Mouse (Mus musculus) forebrain, embryonic 16.5 days (tissue): ENCODE results near the gene Cdk20. TPM values are rescaled to one million over a fixed set of nuclear protein-coding genes. Genes with fewer than 3 reads are reported as not detected.
"Not testable (repeated sequence)": the region's sequence is repeated elsewhere in the genome, so short reads cannot be mapped to it uniquely, and the experiment has no call there.

Experiments
- ATAC-seq: fragments of 200-750 bp; cut with Nextera tagmentation; 2 replicates; pipeline ENCODE4 v1.8.0; 2017; ENCODE audit warnings: mild to moderate bottlenecking, moderate library complexity
- H3K27ac ChIP-seq: fragments of 300-500 bp; sonication (generic); 2 replicates; pipeline ENCODE4 v1.5.1; 2014; ENCODE audit warnings: low read length, control low read depth
- H3K27me3 ChIP-seq: fragments of 300-500 bp; sonication (generic); replicated peaks from 2 replicates; pipeline ENCODE4 v1.6.1; 2014; ENCODE audit warnings: low read length; ENCODE audit not compliant: control insufficient read depth, insufficient read depth
- H3K36me3 ChIP-seq: fragments of 300-500 bp; sonication (generic); 2 replicates; pipeline ENCODE4 v1.6.1; 2014; ENCODE audit not compliant: control insufficient read depth, insufficient read depth
- H3K4me1 ChIP-seq: fragments of 300-500 bp; sonication (generic); replicated peaks from 2 replicates; pipeline ENCODE4 v1.6.1; 2014; ENCODE audit warnings: low read length; ENCODE audit not compliant: control insufficient read depth, insufficient read depth
- H3K4me2 ChIP-seq: fragments of 300-500 bp; sonication (generic); 2 replicates; pipeline ENCODE4 v1.6.1; 2014; ENCODE audit warnings: mild to moderate bottlenecking, low read length, control low read depth
- H3K4me3 ChIP-seq: fragments of 300-500 bp; sonication (generic); replicated peaks from 2 replicates; pipeline ENCODE4 v1.5.1; 2014; ENCODE audit warnings: mild to moderate bottlenecking, low read length, control low read depth
- H3K9ac ChIP-seq: fragments of 300-500 bp; sonication (generic); replicated peaks from 2 replicates; pipeline ENCODE4 v1.6.1; 2014; ENCODE audit warnings: low read depth, low read length, control low read depth
- H3K9me3 ChIP-seq: fragments of 300-500 bp; sonication (generic); 2 replicates; pipeline ENCODE4 v1.6.1; 2016; ENCODE audit warnings: low read length; ENCODE audit not compliant: control insufficient read depth
- WGBS: fragments of 180-500 bp; shearing (Covaris S2); extraction: QIAGEN DNeasy Blood & Tissue Kit; methylation state at CpG from one replicate; pipeline ENCODE4 v1.1.7; 2014; 5-methylcytosine and 5-hydroxymethylcytosine counted together
- polyA plus RNA-seq: library from polyadenylated mRNA; unstranded; fragments of >200 nt; fragmentation: Nextera tagmentation; extraction: Ambion mirVana; gene quantifications from 2 replicates; pipeline ENCODE4 v1.2.1, GENCODE M21; 2015

Gene Cdk20
- polyA plus RNA-seq, 1 experiment from 2014 or later: 33.1 TPM

DNA sequence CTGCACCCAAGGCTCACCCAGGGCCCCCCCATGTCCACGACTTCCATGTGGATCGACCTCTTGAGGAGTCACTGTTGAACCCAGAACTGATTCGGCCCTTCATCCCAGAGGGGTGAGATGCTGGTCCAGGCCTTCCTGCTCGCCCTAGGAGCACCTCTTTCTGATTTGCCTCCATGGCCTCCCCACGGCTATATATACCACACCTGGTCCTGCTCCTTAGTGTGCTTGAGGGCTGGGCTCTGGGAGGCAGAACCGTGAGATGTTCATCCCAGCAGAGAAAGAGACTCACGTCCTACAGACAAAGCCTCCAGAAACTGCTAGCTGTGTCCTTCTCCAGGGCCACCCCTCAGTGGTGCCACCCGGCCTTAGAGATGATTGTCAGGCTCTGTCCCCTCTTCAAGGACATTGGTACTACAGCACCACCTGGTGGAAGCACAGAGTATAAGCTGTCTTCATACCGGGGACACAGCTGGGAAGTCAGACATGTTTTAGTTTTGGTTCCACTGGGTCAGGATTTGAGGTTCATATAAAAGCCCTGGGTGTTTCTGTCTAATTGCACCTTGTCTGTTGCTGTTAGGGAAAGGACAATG, 6.8 kb downstream of the Cdk20 start:
- Histone ChIP-seq H3K27me3 (no peaks in the 10 kb centered on the region), H3K36me3 (no peaks in the 10 kb centered on the region), H3K4me3 (no peak overlapping the region), H3K9me3 (no peaks in the 10 kb centered on the region), H3K27ac (no peak overlapping the region), H3K4me2 (no peak overlapping the region), H3K9ac (no peak overlapping the region), H3K4me1 (no peaks in the 10 kb centered on the region)
- ATAC-seq: peak; percentile 45
- 53% methylated on average over 9 of the region's 9 CpGs for WGBS

DNA sequence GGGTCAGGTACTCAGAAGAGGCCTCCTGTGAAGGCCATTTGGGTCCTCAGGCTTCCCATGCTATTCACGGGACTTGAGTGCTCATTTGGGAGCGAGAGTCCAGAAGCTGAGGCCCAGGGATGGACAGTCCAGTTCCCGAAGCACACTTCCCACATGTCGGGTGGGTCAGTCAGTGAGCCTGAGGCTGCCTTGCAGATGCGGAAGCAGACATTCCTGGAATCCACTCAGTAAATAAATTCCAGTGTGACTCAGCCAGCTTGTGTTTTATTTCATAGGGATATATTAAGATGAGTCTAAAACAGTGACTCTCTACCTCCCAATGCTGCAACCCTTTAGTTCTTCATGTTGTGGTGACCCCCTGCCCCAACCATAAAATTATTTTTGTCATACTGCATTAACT, 7.4 kb downstream of the Cdk20 start:
- Histone ChIP-seq H3K4me2 (no peak overlapping the region), H3K4me3 (no peak overlapping the region), H3K27ac (no peak overlapping the region), H3K27me3 (no peaks in the 10 kb centered on the region), H3K36me3 (no peaks in the 10 kb centered on the region), H3K4me1 (no peaks in the 10 kb centered on the region), H3K9ac (no peak overlapping the region), H3K9me3 (no peaks in the 10 kb centered on the region)
- 89% methylated on average over 5 of the region's 5 CpGs for WGBS
- ATAC-seq: no peak

DNA sequence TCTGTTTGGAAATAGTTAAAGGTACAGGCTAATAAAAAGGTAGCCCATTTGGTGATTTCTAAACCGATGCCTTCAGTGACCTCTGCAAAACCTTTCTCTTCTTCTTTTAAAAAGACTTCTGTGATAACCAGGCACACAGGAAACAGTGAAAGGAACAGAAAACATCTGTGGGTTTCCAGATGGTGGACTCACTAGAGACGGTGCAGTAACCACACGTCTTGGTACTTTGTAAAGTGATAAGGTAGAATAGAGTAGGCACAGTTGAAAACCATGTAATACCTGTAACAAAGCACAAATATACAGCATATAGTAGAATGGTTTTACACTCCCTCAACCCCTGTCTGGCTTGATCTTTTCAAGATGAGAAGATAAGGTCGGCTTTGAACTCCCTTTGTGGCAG, 8.5 kb downstream of the Cdk20 start:
- no peaks in the 10 kb centered on the region for H3K4me1 ChIP-seq
- no peaks in the 10 kb centered on the region for H3K27me3 ChIP-seq
- H3K4me2 ChIP-seq: no peak overlapping the region
- 90% methylated on average over 4 of the region's 4 CpGs for WGBS
- no peak overlapping the region for H3K9ac ChIP-seq
- H3K4me3 ChIP-seq: no peak overlapping the region
- no peak for ATAC-seq
- H3K27ac ChIP-seq: no peak overlapping the region
- no peaks in the 10 kb centered on the region for H3K36me3 ChIP-seq
- H3K9me3 ChIP-seq: no peaks in the 10 kb centered on the region

GRCm38 (mm10) chr13:64443263-64443894, 11.3 kb downstream of the Cdk20 start:
- 56% methylated on average over 4 of the region's 4 CpGs for WGBS

DNA sequence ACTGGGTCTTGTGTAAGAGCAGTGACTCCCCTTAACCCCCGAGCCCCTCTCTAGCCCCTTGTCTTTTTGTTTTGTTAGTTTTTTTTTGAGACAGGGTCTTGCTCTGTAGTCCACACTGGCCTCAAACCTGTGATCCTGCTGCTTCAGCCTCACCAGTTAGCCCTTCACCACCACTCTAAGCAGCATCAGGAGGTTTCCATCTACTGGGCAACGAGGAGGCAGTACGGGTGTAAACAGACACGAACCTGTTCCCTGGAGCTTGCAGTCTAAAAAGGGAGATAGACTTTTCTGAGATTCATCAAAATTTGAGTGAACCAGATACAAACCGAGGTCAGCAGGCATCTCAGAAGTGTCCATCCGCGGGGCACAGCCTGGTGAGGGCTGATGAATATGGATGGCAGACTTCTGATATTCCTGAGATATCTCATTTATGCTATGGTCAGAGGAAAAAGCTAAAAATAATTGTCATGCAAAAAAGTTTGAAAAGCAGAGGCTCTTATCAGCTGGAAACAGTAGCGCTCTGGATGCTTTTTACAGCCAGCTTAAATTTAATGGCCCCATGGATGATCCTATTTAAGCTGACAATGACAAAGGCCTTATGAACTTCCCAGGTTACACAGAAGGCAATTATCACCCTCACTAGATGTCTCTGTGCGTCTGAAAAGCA, 13.3 kb downstream of the Cdk20 start:
- Histone ChIP-seq H3K27ac (no peak overlapping the region), H3K4me1 (no peaks in the 10 kb centered on the region), H3K9ac (no peak overlapping the region), H3K4me3 (no peak overlapping the region), H3K9me3 (no peaks in the 10 kb centered on the region), H3K36me3 (no peaks in the 10 kb centered on the region), H3K27me3 (no peaks in the 10 kb centered on the region), H3K4me2 (no peak overlapping the region)
- 73% methylated on average over 9 of the region's 9 CpGs for WGBS
- no peak for ATAC-seq

More at GRCm38 (mm10) chr13:64443263-64443894, 11.3 kb downstream of the Cdk20 start:
- Histone ChIP-seq H3K27ac (no peak overlapping the region), H3K27me3 (no peaks in the 10 kb centered on the region), H3K4me2 (no peak overlapping the region), H3K4me1 (no peaks in the 10 kb centered on the region), H3K9ac (no peak overlapping the region), H3K4me3 (no peak overlapping the region), H3K9me3 (no peaks in the 10 kb centered on the region), H3K36me3 (no peaks in the 10 kb centered on the region)
- peak; percentile 88 for ATAC-seq

DNA sequence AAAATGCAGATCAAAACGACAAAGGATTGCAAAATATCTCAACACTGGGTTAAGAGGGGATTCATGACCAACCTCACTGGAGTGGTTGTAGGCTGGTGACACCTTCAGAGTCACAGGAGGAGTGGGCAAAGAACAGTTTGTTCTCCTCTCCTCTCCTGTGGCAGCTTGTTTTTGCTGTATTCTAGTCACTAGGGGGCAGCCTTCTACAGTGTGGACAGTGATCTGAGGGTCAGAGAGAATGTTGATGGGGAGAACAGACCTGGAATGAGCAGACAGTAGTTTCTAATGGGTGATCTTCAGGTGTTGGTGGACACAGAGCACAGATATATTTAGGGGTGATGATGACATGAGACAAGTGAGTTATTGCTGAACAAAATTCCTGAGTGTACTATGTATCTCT, 15.8 kb downstream of the Cdk20 start:
- Histone ChIP-seq H3K4me1 (no peaks in the 10 kb centered on the region), H3K9me3 (no peaks in the 10 kb centered on the region), H3K36me3 (no peaks in the 10 kb centered on the region), H3K4me3 (no peak overlapping the region), H3K4me2 (no peak overlapping the region), H3K27me3 (no peaks in the 10 kb centered on the region), H3K27ac (no peak overlapping the region), H3K9ac (no peak overlapping the region)
- no peak for ATAC-seq
- WGBS: 0% methylated on average over 1 of the region's 1 CpGs

GRCm38 (mm10) chr13:64448729-64449128, 16.6 kb downstream of the Cdk20 start:
- Histone ChIP-seq H3K9ac (no peak overlapping the region), H3K4me3 (no peak overlapping the region), H3K4me1 (no peaks in the 10 kb centered on the region), H3K9me3 (no peaks in the 10 kb centered on the region), H3K27me3 (no peaks in the 10 kb centered on the region), H3K27ac (no peak overlapping the region), H3K36me3 (no peaks in the 10 kb centered on the region), H3K4me2 (no peak overlapping the region)
- ATAC-seq: no peak
- 91% methylated on average over 5 of the region's 5 CpGs for WGBS

DNA sequence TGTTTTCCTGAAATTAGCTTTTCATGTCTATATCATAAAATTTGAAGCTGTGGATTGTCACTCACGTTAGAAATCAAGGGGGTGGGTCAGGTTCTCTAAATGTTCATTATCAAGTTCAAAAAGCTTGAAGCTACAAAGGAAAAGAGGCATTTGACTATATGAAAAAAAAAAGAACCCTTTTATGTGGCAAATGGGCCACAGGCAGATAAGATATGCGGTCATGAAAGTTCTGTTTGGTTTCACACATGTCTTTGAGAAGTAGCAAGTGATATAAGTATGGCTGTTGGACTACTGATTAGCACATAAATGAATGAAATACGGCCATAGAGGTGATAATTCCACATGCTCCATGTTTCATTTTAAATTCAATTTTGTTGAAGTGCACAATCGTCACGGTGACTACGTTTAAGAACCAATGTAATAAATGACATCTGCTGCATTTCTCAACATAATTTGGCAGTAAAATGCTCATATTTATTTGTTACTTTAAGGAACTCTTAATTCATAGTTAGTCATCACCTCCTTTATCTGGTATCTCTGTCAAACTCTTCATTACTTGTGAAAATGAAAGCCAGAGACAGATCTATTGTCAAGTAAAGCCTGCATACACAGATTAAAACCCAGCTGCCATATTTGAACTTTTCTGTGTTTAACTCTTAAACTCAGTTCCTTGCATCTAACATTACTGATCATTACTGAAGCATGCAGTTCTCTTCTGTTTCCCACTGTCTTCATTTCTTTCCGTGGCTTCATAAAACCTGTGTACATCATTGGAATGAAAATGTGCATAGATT, 18.1 kb downstream of the Cdk20 start:
- H3K4me2 ChIP-seq: no peak overlapping the region
- H3K9ac ChIP-seq: no peak overlapping the region
- ATAC-seq: no peak
- no peak overlapping the region for H3K27ac ChIP-seq
- no peaks in the 10 kb centered on the region for H3K36me3 ChIP-seq
- no peaks in the 10 kb centered on the region for H3K4me1 ChIP-seq
- no peaks in the 10 kb centered on the region for H3K27me3 ChIP-seq
- H3K9me3 ChIP-seq: no peaks in the 10 kb centered on the region
- no peak overlapping the region for H3K4me3 ChIP-seq
- 82% methylated on average over 7 of the region's 7 CpGs for WGBS

DNA sequence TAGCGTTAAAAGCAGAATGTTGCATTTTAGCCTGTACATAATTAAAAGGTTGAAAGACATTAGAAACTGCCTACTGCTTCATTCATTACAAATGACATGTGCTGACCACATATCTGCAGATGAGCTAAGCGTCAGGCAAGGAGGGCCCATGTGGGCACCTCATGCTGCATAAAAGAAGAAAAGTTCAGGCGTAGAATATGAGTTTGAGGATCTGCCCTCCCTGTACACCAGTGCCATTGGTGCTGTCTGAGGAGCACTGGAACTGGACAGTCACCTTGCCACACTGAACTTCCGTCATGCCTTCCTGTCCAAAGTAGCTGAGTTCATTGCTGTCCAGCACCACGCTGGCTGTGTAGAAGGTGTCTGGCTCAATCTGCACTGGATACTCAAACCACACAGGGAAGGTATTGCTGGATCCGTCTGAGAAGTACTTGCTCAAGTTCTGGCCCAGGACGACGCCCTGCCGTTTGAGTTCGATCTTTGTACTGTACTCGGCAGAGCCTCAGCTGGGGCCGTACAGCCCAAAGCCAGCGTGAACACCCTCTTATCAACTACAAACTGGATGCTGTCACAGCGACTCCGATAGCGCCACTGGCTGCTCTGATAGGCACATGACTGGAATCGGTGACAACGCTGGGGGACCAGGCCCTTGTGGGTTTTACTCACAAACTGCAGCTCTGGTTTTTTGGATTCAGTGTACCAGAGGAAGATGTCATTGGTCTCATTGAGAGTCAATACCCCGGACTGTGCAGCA, 25.3 kb downstream of the Cdk20 start:
- ATAC-seq, H3K9me3 ChIP-seq, H3K4me3 ChIP-seq, H3K4me1 ChIP-seq, H3K36me3 ChIP-seq, H3K27me3 ChIP-seq, H3K27ac ChIP-seq, H3K9ac ChIP-seq, H3K4me2 ChIP-seq: not testable (repeated sequence)
- WGBS: 94% methylated on average over 19 of the region's 19 CpGs
